Mouse (Mus musculus): ENCODE results near the gene Mpped2. TPM values are rescaled to one million over a fixed set of nuclear protein-coding genes. Genes with fewer than 3 reads are reported as not detected.

The Mpped2 gene
- total RNA-seq (2021), result 10 to 100 TPM; 20.3 to 27.4 TPM
- long read RNA-seq, experiment 1, transcript Mpped2-202 (7 exons, 2,848 nt), result major isoform, 20 of 42 reads
- long read RNA-seq, experiment 1, partial matches to known transcripts, result 8 of 42 reads
- long read RNA-seq, experiment 1, other reads (novel, unspliced or antisense), result 11 of 42 reads
- long read RNA-seq, experiment 2, transcript Mpped2-202 (7 exons, 2,848 nt), result major isoform, 11 of 19 reads
- long read RNA-seq, experiment 2, partial matches to known transcripts, result 3 of 19 reads
- long read RNA-seq, experiment 2, other reads (novel, unspliced or antisense), result 4 of 19 reads

DNA sequence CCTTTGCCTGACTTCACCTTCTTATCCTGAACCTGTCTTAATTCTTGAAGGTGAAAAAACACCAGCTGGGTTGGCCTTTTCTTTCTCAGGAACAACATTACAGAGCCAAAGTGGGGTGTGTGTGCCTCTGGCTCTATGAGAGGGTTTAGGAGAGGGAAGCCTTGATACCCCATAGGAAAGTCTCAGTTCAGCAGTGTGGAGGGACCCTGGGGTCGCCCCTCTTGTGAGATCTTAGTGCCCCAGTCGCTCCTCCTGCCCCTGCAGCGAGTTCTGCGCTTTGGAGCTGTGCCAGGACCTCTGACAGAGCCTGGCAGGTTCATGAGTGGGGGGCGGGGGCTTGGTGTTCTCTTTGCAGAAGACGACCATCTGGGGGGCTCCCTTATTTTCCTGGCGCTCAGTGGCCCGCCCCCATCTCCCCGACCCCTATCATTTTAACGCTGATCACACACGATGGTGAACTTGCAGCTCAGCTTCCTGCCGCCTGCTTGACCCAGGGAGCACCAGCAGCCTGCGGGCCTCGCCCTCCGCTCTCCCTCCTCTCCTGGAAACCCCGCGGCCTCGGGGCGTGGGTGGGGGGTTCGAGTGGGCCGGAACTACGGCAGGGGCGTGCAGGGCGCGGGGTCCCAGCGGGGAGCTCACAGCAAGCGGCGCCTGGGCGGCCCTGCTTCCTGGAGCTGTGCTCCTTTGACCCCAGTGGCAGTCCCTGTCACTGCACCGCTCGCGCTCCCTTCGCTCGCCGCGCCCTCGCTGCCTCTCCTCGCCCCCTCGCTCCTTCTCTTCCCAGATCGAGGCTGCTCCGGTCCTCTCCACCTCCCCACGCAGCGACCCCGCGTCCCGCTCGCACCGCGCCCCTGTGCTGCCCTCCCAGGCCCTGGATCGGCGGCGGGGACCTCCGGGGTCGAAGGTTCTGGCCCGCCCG lies at the start of gene Mpped2:
Gene Mpped2, plus strand, starts transcription at position 487 of the 919 bp plus-strand sequence.
- peak; percentile 74 for DNase-seq

DNA sequence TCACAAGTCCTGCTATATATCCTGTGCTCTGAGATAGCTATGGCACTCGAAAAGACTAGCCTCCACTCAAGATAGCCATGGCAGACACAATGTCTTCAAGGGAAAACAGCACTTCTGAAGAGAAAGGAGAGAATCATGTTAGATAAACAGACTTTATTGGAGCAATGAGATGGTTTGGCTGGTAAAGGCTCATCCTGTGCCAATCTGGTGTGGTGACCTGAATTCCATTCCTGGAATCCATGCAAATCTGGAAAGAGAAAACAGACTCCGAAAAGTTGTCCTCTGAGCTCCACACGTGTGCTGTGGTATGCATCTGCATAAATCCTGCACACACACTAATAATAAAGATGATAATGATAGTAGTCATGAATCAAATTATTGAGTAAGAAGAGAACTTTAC lies 48.3 kb upstream of the Mpped2 start:
- no peak for DNase-seq

DNA sequence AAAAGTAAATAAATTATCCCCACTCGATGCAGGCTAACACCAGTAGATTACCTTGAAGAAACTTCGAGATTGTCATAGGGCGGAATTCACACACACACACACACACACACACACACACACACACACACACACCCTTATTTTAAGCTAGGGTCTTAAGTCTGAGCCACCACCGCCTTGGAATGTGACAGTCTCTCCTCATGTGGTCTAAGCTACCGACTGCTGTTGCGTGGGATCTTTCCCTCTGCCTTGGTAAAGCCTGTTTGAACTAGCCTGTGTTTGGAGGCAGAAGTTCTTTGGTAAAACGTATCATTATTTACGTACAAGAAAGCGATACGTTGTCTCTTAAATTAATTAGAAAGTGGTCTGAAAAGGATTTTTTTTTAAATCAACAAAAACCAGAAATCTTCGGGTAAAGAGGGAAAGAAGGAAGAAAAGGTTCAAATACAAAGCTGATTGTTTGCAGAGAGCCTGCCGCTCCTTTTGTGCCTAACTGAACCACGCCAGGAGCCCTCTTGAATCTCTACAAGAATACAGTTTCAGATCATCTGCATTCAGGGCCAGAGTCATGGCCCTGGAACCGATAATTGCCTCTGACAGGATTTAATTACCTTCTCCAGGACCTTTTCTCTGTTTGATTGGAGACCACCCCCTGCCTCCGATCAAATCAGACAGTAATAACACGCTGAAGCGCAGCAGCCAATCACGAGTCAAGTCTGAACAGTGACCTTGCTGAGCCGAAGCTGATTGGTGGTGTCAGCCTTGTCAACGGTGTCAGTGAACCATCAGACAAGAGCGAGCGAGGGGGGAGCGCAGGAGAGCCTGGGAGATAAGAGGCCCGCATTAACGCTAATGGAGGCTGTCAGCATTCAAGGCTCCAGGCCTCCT lies 43.1 kb upstream of the Mpped2 start:
- DNase-seq, result peak; percentile 89

DNA sequence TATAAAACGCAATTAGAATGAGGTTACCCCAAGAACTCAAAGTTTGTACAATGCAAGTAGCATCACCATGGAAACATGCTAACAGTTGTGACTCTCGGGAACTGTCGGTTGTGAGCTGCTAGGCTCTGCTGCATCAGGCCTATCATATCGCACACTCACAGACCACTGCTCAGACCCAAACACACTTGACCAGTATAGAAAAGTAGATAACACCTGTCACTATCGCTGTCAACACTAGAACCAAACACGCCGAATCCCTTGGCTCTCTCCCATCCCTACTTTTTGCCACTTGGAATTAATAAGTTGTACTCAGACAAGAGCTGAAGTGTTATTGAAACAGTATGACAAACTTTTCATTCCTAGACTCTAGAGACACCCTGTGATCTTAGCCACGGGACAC lies 40.9 kb upstream of the Mpped2 start:
- no peak for DNase-seq

DNA sequence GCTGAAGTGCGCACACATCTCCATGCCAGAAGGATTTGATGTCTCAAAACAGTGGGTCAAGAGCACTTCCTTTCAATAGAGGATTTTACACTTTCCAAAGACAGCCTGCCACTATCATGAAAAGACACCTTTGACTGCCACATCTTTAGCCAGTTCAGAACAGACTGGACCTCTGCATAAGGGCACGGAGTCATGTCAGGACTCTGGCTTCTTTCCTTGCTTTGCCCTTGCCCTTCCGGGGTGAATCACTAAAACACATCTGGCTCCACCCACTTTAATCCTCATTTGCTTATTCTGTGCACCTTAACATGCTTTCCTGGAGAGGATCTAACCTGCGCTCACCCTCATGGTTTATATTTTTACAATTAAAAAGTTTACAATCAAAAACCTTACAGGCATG lies 40.3 kb upstream of the Mpped2 start:
- DNase-seq, result no peak

DNA sequence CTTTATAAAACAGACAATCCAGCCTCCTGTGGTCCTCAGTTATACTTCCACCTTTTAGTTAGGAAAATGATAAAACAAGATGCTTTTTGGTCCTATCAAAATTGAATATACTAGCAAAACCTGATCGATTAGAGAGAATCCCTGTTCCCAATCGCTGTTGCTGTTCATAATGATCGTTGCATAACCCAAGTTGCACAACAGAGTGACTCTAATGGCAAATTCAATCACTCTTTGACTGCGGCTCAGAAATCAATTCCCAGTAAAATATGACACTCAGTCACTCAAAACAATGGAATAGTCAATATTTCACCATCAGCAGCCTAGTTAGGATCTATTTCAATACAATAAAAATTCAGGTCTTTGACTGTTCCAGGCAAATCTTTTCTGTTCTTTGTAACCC lies 39.8 kb upstream of the Mpped2 start:
- DNase-seq, result no peak

DNA sequence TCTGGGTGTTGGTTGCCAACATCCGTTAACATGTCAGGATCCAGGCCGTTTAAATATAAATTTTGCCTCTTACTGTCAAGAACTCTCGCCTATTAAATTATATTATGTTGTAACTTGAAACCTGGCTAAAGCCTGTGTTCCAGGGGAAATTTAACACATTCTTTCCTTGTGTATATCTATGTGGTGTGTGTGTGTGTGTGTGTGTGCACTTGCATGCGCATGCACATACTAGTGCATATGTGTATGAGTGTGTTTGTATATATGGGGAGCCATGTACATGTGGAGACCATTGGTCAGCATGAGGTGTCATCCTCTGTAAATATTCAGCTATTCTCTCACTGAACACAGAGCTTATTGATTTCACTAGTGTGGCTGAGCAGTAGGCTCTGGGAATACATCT lies 37.8 kb upstream of the Mpped2 start:
- no peak for DNase-seq

DNA sequence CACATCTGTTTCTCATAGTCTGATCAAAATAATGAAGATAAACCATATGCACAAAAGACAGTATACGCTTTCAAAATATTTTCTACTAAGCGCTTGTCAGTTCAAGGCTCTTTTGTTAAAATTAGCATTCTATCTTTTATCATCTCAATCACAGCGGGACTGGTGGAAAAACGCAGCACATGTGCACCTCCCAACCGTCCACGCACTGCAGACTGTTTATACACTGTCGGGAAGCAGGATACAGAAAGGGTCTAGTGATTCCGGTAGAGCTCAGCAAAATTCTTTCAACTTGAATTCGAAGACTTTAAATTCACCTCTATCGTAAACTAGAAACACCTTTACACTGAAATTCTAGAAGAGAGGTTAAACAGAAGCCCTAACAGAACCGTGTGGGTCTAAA lies 27.8 kb upstream of the Mpped2 start:
- DNase-seq, result no peak

DNA sequence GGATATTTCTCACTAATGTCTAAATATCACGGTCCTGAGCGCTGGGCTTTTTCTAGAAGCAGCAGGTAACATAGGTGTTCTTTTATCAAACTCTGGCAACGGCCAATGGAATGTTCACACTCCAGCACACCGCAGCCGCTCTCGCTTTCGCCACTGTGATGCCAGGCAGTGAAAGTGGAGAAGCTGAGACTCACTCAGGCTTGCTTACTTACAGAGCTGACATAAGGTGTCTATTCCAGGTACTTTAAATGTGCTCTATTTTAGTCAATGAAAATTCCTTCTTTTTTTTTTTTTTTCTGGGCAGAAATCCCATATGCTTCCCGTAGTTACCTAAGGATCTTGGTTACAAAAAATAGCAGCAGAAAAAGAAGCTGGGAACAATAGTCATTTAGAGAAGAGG lies 18.8 kb upstream of the Mpped2 start:
- no peak for DNase-seq

DNA sequence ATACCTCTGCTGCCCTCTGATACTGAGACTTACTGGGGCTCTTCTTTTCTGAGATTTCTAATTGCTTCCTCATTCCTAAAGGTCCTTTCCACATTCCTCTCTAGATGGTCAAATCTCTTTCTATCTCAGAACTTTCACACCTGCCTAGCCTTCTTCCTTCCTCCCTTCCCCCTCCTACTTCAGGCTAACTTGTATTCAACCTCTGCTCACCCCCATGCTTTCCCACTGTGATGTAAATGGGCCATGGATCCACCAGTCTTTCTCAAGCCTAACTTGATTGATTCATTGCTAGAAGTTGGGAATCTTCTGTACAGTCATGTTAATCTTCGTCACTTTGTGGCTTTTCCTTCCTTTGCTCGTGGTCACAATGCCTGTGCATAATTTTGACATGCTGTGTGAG lies 15.6 kb upstream of the Mpped2 start:
- DNase-seq, result no peak

DNA sequence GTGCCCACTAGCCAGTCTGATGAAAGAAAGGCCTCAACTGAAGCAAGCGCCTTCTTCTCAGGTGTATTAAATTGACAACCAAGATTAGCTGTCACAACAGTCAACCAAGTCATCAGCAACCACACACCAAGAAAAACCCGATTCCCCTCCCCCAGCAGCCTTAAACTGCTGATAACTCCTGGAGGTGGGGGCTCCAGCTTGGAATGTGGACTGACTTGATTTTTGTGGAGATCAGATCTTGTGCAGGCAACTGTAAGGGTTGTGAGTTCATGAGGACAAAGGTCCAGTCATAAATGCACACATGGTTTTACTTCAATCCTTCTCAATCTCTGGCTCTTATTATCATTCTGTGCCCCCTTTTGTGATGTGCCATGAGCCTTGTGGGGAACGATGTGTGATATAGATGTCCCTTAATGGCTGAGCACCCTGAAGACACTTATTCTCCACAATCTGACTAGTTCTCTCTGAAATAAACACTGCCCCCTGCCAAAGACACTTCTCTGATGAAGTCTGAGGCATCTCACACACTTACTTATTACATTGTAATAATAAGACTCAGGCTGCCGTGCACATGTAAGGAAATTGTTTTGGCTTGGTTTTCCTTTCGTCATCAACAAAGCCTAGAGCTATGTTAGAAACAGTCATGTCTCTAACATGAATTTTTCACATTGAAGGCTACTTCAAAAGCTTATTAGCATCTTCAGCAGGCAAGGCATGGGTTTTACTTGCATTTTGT lies 13.2 kb upstream of the Mpped2 start:
- no peak for DNase-seq

DNA sequence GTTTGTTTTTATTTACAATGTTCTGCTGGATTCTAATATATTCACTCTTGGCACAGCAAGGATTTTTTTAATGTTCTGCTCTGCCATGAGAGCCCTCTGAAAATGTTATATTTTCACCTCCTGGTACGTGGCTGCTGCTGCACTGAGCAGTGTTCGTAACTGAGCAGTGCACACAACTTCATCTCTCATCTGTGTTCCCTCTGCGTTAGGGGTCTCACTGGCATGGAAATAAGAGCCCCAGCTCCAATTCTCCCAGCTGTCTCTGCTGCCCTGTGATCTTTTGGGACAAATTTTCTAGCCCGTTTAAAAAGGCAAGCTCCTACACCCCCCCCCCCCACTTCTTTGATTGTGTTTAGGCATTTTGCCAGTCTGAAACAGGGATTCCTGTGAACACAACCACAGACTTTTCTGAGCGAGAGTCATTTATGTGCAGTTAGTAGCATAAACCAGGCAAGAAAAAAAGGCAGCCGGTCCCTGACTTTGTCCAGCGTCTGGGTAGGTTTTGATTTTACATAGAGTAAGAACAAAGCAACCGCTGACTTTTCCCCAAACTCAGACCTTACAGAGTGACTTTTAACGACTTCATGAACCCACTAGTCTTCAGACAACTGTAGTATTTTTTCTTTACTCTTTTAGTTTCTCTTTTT lies 9.8 kb upstream of the Mpped2 start:
- peak; percentile 15 for DNase-seq

DNA sequence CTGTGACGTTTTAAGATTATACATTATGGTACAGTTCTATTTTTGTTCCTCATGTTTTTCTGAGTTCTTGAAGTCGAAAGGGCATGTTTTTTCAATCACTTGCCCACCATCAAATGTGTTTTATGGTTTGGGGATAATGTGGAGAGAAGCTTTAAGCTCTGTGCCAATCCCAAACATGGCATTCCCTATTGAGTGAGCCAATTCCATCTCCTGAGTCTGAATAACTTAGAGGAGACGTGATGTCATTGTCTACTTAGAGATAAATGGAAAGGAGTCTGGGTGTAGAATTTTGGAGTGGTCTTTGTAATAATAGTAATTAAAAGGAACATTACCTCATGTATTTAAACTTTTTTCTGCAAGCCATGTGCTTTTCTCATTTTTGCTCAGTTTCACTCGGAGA lies 9.2 kb upstream of the Mpped2 start:
- no peak for DNase-seq

DNA sequence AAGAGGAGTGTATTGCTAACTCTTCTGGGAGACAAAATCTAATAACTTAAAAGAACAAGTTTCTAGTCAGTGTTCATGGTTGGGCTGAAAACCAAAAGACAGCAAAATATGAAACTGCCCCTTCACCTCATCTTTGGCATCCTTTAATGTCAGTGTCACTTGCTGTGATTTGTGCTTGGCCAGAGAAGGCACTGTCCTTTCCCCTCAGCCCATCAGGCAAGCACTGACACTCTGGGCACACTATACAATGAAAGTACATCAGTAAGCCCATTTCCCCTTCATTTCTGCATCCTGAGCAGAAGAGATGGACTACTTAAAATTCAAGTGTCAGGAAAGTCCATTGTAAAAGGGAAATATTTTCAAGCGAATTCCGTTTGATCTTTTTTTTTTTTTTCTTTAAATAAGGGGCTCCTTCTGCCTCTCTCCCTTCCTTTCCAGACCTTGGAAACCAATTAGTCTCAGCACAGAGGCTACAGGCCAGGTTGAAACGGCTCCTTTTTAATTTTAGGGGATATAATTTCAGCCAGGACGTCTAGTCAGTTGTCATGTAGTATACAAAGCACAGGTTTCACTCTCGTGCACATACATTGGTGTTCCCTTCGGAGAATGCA lies 1.2 kb upstream of the Mpped2 start:
- no peak for DNase-seq

DNA sequence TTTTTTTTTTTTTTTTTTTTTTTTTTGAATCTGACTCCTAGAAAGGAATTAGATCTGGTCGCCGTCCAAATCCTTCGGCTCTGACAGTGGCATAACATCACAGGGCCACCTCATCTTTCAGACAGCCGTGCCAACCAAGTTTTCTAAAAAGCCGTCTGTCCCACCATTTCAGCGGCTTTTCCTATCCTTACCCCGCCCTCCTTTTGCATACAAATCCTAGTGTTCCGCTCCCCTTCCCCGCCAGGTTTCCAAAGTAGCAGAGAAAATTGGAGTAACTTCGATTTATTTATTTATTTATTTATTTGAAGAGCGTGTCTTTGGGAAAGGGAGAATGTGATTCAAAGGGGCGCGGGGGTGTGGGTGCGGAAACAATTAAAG lies 675 bp upstream of the Mpped2 start:
- peak; percentile 47 for DNase-seq

DNA sequence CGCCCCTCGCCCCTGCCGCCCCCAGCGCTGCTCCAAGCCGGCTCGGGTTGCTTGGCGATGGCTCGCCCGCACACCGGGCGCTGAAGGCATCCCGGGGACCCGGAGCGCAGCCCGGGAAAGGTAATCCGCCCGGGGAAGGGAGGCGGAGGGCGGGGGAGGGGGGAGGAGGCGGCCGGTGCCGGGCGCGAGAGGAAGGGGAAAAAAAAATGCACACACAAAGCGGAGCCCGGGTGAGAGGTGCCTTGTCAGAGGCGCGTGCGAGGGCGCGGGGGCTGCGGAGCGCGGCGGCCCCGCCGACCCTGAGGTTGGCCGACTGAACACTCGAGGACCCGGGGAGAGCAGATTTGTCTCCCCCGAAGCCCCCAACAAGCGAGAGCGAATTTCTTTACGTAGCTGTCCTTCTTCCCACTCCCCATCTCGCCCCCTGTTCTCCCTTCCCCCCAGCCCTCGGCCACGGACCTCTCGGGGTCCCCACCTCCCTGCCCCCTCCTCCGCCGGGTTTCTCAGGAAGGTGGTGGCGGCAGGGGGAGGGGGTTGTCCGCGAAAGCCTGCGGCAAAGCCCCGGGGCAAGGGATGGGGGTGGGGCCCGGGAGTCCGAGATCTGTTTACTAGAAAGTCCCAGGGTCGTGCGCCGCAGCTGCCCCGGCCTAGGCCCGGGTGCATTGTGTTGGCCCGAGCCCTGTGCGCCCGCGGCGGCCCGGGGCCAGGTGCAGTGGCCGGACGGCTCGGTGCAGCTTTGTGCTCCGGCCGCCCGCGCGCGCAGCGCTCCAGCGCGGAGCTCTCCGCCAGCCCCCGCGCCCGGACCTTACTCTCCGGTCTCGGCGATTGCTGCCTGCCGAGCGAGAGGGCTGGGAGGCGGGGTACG lies 865 bp downstream of the Mpped2 start:
- DNase-seq, result peak; percentile 70

DNA sequence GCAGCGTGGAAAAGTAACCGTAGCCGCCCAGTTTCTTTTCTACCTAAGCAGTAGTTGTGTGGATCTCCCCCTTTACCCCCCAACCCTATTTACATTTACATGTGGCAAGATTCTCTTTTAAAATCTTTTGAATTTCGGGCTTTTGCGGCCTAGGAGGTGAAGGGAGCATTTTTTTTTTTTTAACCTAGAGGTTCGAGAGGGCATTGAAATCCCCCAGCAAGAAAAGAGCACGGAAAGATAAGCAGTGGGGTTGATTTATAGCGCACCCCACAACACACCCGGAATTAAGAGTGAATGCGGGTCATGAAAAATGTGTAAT lies 1.5 kb downstream of the Mpped2 start:
- DNase-seq, result no peak

DNA sequence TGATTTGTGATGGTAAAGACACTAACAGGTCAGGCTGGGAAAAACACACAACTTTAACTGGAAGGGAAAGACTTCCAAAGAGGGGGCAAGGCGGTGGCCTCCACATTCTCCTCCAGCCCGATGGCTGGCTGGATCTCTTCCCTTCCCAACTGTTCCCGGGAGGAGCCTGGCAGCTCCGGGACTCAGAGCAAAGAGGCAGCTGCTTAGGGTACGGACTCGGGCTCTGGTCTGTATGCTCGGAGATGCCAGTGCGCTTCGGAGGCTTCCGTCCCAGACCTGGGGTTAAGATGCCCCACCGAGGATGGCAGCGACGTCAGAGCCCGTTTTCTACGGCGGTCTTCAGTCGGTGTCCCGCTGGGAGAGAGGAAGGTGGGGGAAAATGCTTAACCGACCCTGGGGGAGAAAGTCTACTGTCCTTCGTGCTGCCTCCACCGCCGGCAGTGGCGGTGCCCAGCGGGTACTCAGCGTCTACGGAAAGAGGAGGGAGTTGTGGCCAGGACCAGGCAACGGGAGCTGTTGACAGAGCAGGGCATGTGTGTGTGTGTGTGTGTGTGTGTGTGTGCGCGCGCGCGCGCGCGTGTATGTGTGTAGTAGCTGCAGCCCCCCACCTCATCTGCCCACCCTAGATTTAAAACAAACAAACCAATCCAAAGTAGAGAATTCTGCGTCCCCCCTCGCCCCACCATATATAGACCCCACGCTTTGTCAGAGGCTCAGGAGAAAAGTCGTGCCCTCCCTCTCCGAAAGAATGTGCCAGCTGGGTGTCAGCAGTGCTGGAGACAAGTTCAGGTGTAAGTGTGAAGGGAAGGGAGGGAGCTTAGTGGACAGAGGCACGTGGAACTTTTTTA lies 2.0 kb downstream of the Mpped2 start:
- DNase-seq, result peak; percentile 67

DNA sequence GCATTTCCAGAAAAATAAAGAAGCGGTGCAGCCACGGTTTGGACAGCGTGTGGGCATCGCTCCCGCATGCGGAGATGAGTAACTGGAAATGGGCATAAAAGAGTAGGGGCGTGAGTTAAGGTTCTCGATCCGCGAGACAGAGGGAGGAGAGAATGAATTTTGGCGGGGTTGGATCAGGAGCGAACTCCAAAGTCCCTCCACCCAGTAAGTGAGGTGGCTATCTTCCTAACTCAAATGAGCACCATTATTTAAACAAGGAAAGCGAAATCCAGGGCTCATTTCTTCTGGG lies 2.6 kb downstream of the Mpped2 start:
- DNase-seq, result peak; percentile 35
